Mouse (Mus musculus) neural tube, embryonic 11.5 days (tissue): ENCODE data around the gene Tmcc3. TPM values are rescaled to one million over a fixed set of nuclear protein-coding genes. Genes with fewer than 3 reads are reported as not detected.

Experiments used
- ATAC-seq: fragments of 200-750 bp; cut with Nextera tagmentation; 2 replicates; pipeline ENCODE4 v1.8.0; 2017; ENCODE audit warnings: moderate number of reproducible peaks, mild to moderate bottlenecking, moderate TSS enrichment, moderate library complexity; ENCODE audit not compliant: insufficient read depth, low FRiP score, low TSS enrichment
- DNase-seq: peaks from one replicate; pipeline ENCODE4 v3.0.0-alpha.2; 2015; ENCODE audit warnings: low spot score
- H3K27ac ChIP-seq: fragments of 300-500 bp; sonication (generic); 2 replicates; pipeline ENCODE4 v1.5.1; 2014; ENCODE audit warnings: low read depth, mild to moderate bottlenecking, low read length
- H3K27me3 ChIP-seq: fragments of 300-500 bp; sonication (generic); 2 replicates; pipeline ENCODE4 v1.6.1; 2014; ENCODE audit warnings: mild to moderate bottlenecking, low read length, mixed read lengths; ENCODE audit not compliant: control insufficient read depth, insufficient read depth
- H3K36me3 ChIP-seq: fragments of 300-500 bp; sonication (generic); 2 replicates; pipeline ENCODE4 v1.6.1; 2014; ENCODE audit warnings: mild to moderate bottlenecking, low read length, moderate library complexity, mixed read lengths; ENCODE audit not compliant: control insufficient read depth, insufficient read depth
- H3K4me1 ChIP-seq: fragments of 300-500 bp; sonication (generic); 2 replicates; pipeline ENCODE4 v1.6.1; 2014; ENCODE audit warnings: low read length, mixed read lengths; ENCODE audit not compliant: control insufficient read depth, insufficient read depth
- H3K4me2 ChIP-seq: fragments of 300-500 bp; sonication (generic); 2 replicates; pipeline ENCODE4 v1.6.1; 2014; ENCODE audit warnings: low read depth, mild to moderate bottlenecking, moderate library complexity
- H3K4me3 ChIP-seq: fragments of 300-500 bp; sonication (generic); 2 replicates; pipeline ENCODE4 v1.5.1; 2014; ENCODE audit warnings: low read depth, low read length
- H3K9ac ChIP-seq: fragments of 300-500 bp; sonication (generic); 2 replicates; pipeline ENCODE4 v1.6.1; 2014; ENCODE audit warnings: mild to moderate bottlenecking, low read length
- H3K9me3 ChIP-seq: fragments of 300-500 bp; sonication (generic); 2 replicates; pipeline ENCODE4 v1.6.1; 2016; ENCODE audit warnings: low read length; ENCODE audit not compliant: control insufficient read depth
- WGBS: fragments of 180-500 bp; shearing (Covaris S2); extraction: QIAGEN DNeasy Blood & Tissue Kit; methylation state at CpG from one replicate; pipeline ENCODE4 v1.1.7; 2014; 5-methylcytosine and 5-hydroxymethylcytosine counted together
- polyA plus RNA-seq: library from polyadenylated mRNA; unstranded; fragments of >200 nt; fragmentation: Nextera tagmentation; extraction: Ambion mirVana; gene quantifications from 2 replicates; pipeline ENCODE4 v1.2.1, GENCODE M21; 2014

The Tmcc3 gene
- polyA plus RNA-seq, 1 experiment from 2014 or later: 6.1 TPM

GRCm38 (mm10) chr10:94432933-94433332 is 121.2 kb downstream of the Tmcc3 start:
- DNase-seq (no peak), ATAC-seq (no peak)
- H3K4me3 ChIP-seq: no peak overlapping the region
- H3K9ac ChIP-seq: no peak overlapping the region
- no peaks in the 10 kb centered on the region for H3K27me3 ChIP-seq
- WGBS: 72% methylated on average over 5 of the region's 5 CpGs
- no peaks in the 10 kb centered on the region for H3K9me3 ChIP-seq
- H3K4me2 ChIP-seq: no peak overlapping the region
- no peaks in the 10 kb centered on the region for H3K4me1 ChIP-seq
- H3K27ac ChIP-seq: no peak overlapping the region
- H3K36me3 ChIP-seq: no peaks in the 10 kb centered on the region

- no peak overlapping the region for H3K4me2 ChIP-seq
- WGBS: 49% methylated on average over 7 of the region's 7 CpGs
Measured at GRCm38 (mm10) chr10:94433901-94434300, 122.2 kb downstream of the Tmcc3 start.

GRCm38 (mm10) chr10:94442725-94443124 is 131.0 kb downstream of the Tmcc3 start:
- Histone ChIP-seq H3K9ac (no peak overlapping the region), H3K27ac (no peak overlapping the region), H3K4me1 (no peaks in the 10 kb centered on the region), H3K36me3 (no peaks in the 10 kb centered on the region; the same call in 1 of the 2 replicates), H3K9me3 (no peaks in the 10 kb centered on the region), H3K4me2 (no peak overlapping the region), H3K4me3 (no peak overlapping the region), H3K27me3 (no peaks in the 10 kb centered on the region)
- DNase-seq (no peak), ATAC-seq (no peak)
- 84% methylated on average over 7 of the region's 7 CpGs for WGBS

More at GRCm38 (mm10) chr10:94433901-94434300, 122.2 kb downstream of the Tmcc3 start:
- H3K36me3 ChIP-seq: no peaks in the 10 kb centered on the region
- no peaks in the 10 kb centered on the region for H3K27me3 ChIP-seq
- H3K4me1 ChIP-seq: no peaks in the 10 kb centered on the region
- ATAC-seq (no peak), DNase-seq (no peak)
- H3K4me3 ChIP-seq: no peak overlapping the region
- H3K27ac ChIP-seq: no peak overlapping the region
- no peaks in the 10 kb centered on the region for H3K9me3 ChIP-seq
- H3K9ac ChIP-seq: no peak overlapping the region

- ATAC-seq (no peak), DNase-seq (no peak)
- Histone ChIP-seq H3K9ac (no peak overlapping the region), H3K27ac (no peak overlapping the region), H3K27me3 (no peaks in the 10 kb centered on the region), H3K4me1 (no peaks in the 10 kb centered on the region), H3K36me3 (no peaks in the 10 kb centered on the region; the same call in 1 of the 2 replicates), H3K9me3 (no peaks in the 10 kb centered on the region), H3K4me3 (no peak overlapping the region), H3K4me2 (no peak overlapping the region)
- 85% methylated on average over 4 of the region's 4 CpGs for WGBS
Measured at GRCm38 (mm10) chr10:94443453-94443852, 131.7 kb downstream of the Tmcc3 start.

GRCm38 (mm10) chr10:94445192-94445591 is 133.4 kb downstream of the Tmcc3 start:
- no peaks in the 10 kb centered on the region for H3K27me3 ChIP-seq
- H3K4me3 ChIP-seq: no peak overlapping the region
- DNase-seq (no peak), ATAC-seq (no peak)
- WGBS: 95% methylated on average over 7 of the region's 7 CpGs
- no peaks in the 10 kb centered on the region; the same call in 1 of the 2 replicates for H3K36me3 ChIP-seq
- H3K4me1 ChIP-seq: no peaks in the 10 kb centered on the region
- no peaks in the 10 kb centered on the region for H3K9me3 ChIP-seq
- no peak overlapping the region for H3K4me2 ChIP-seq
- H3K27ac ChIP-seq: no peak overlapping the region
- no peak overlapping the region for H3K9ac ChIP-seq

GRCm38 (mm10) chr10:94446379-94447008 is 134.7 kb downstream of the Tmcc3 start:
- H3K27ac ChIP-seq: no peak overlapping the region
- no peak overlapping the region for H3K9ac ChIP-seq
- WGBS: 80% methylated on average over 7 of the region's 7 CpGs
- no peak for ATAC-seq
- no peaks in the 10 kb centered on the region for H3K9me3 ChIP-seq
- no peaks in the 10 kb centered on the region; the same call in 1 of the 2 replicates for H3K36me3 ChIP-seq
- no peak overlapping the region for H3K4me2 ChIP-seq
- no peaks in the 10 kb centered on the region for H3K27me3 ChIP-seq
- DNase-seq: no peak
- no peaks in the 10 kb centered on the region for H3K4me1 ChIP-seq
- H3K4me3 ChIP-seq: no peak overlapping the region

GRCm38 (mm10) chr10:94449676-94450075 is 137.9 kb downstream of the Tmcc3 start:
- Histone ChIP-seq H3K9ac (no peak overlapping the region), H3K27ac (no peak overlapping the region), H3K4me3 (no peak overlapping the region), H3K36me3 (no peaks in the 10 kb centered on the region; the same call in 1 of the 2 replicates), H3K9me3 (no peaks in the 10 kb centered on the region), H3K4me1 (no peaks in the 10 kb centered on the region), H3K4me2 (no peak overlapping the region), H3K27me3 (no peaks in the 10 kb centered on the region)
- no peak for ATAC-seq
- WGBS: 87% methylated on average over 3 of the region's 3 CpGs
- no peak for DNase-seq

GRCm38 (mm10) chr10:94450781-94451180 is 139.0 kb downstream of the Tmcc3 start:
- Histone ChIP-seq H3K36me3 (no peaks in the 10 kb centered on the region; the same call in 1 of the 2 replicates), H3K4me2 (no peak overlapping the region), H3K27me3 (no peaks in the 10 kb centered on the region), H3K9me3 (no peaks in the 10 kb centered on the region), H3K4me1 (no peaks in the 10 kb centered on the region), H3K9ac (no peak overlapping the region), H3K27ac (no peak overlapping the region), H3K4me3 (no peak overlapping the region)
- ATAC-seq (no peak), DNase-seq (no peak)
- 61% methylated on average over 8 of the region's 8 CpGs for WGBS

- DNase-seq: no peak
- 84% methylated on average over 1 of the region's 1 CpGs for WGBS
Measured at GRCm38 (mm10) chr10:94457454-94457853, 145.7 kb downstream of the Tmcc3 start.

More at GRCm38 (mm10) chr10:94457454-94457853, 145.7 kb downstream of the Tmcc3 start:
- Histone ChIP-seq H3K9ac (no peak overlapping the region), H3K4me2 (no peak overlapping the region), H3K27me3 (no peaks in the 10 kb centered on the region), H3K4me1 (no peaks in the 10 kb centered on the region; the same call in 1 of the 2 replicates), H3K9me3 (no peaks in the 10 kb centered on the region), H3K36me3 (no peaks in the 10 kb centered on the region), H3K4me3 (no peak overlapping the region), H3K27ac (no peak overlapping the region)
- ATAC-seq: no peak
